Mouse (Mus musculus): ENCODE data around the gene Rims4.

DNA sequence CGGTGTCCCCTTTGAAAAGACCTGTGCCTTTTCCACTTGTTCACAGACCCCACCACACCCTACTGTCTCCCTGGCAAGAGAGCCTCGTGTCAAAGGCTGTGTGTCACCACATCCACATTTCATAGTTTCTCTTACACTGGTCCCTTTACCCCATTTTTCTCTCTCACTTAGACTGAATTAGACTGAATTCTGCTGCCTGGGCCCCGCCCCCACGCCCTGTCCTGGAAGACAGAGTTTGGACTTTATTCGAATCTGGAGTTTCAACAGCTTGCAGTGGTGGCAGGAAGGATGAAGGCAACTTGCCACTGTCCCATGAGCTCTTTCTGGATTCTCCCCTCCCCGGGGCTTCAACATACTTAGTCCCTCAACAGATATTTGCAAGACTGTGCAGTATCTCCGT, 47.2 kb upstream of the Rims4 start:
- TF ChIP-seq TBP (IDR thresholded peaks at IDR 0.05; ENCODE audit: low read depth, low read length) (no peak), GATA1 (IDR thresholded peaks at IDR 0.05; ENCODE audit: low read depth, low read length) (no peak), MYB (IDR thresholded peaks at IDR 0.05; ENCODE audit: low read depth, low read length) (no peak), CTCF (IDR thresholded peaks at IDR 0.05 in 2 of 3, conservative IDR thresholded peaks at IDR 0.05 in 1 of 3; ENCODE audit: control insufficient read depth in 1 of 3, insufficient read depth in 1 of 3, low read depth in 2 of 3, low read length in 3 of 3, poor library complexity in 1 of 3, severe bottlenecking in 1 of 3) (no peak), TCF12 (IDR thresholded peaks at IDR 0.05; ENCODE audit: low read depth, low read length) (no peak), MAFK (IDR thresholded peaks at IDR 0.05; ENCODE audit: borderline replicate concordance, low read depth, low read length) (no peak), ZNF384 (IDR thresholded peaks at IDR 0.05; ENCODE audit: low read depth, low read length) (no peak), POLR2A (IDR thresholded peaks at IDR 0.05; ENCODE audit: control insufficient read depth in 1 of 2, insufficient read depth in 1 of 2, low read depth in 1 of 2, low read length in 2 of 2, poor library complexity in 1 of 2) (no peak), POLR2AphosphoS2 (IDR thresholded peaks at IDR 0.05; ENCODE audit: low read length) (no peak), CHD2 (IDR thresholded peaks at IDR 0.05; ENCODE audit: low read length) (no peak), EP300 (IDR thresholded peaks at IDR 0.05; ENCODE audit: low read depth in 1 of 2, low read length in 2 of 2) (no peak), ZC3H11A (IDR thresholded peaks at IDR 0.05; ENCODE audit: low read depth, low read length) (no peak)
